Mouse (Mus musculus) liver, embryonic 13.5 days (tissue): ENCODE measurements at regions not wholly inside any gene's neighbourhood (a gene's known extent, or its start where the extent isn't known, plus 50 kb on each side); places are given as distances from the start of the nearest gene placed in this dataset.

ENCODE experiments used
- ATAC-seq: fragments of 200-750 bp; cut with Nextera tagmentation; 2 replicates; pipeline ENCODE4 v1.8.0; 2017; ENCODE audit warnings: low read depth, mild to moderate bottlenecking, moderate number of reproducible peaks, moderate library complexity
- DNase-seq: peaks from one replicate; pipeline ENCODE4 v3.0.0; 2022
- H3K27ac ChIP-seq: fragments of 300-500 bp; sonication (generic); 2 replicates; pipeline ENCODE4 v1.5.1; 2015; ENCODE audit warnings: moderate library complexity, mild to moderate bottlenecking, inconsistent platforms
- H3K27me3 ChIP-seq: fragments of 300-500 bp; sonication (generic); 2 replicates; pipeline ENCODE4 v1.6.1; 2015; ENCODE audit warnings: mild to moderate bottlenecking, inconsistent platforms
- H3K36me3 ChIP-seq: fragments of 300-500 bp; sonication (generic); 2 replicates; pipeline ENCODE4 v1.6.1; 2015; ENCODE audit warnings: mild to moderate bottlenecking, inconsistent platforms
- H3K4me1 ChIP-seq: fragments of 300-500 bp; sonication (generic); replicated peaks from 2 replicates; pipeline ENCODE4 v1.6.1; 2015; ENCODE audit warnings: inconsistent platforms
- H3K4me2 ChIP-seq: fragments of 300-500 bp; sonication (generic); 2 replicates; pipeline ENCODE4 v1.6.1; 2015; ENCODE audit warnings: inconsistent platforms, mild to moderate bottlenecking, moderate library complexity
- H3K4me3 ChIP-seq: fragments of 300-500 bp; sonication (generic); replicated peaks from 2 replicates; pipeline ENCODE4 v1.5.1; 2015; ENCODE audit warnings: mild to moderate bottlenecking, inconsistent platforms
- H3K9ac ChIP-seq: fragments of 300-500 bp; sonication (generic); 2 replicates; pipeline ENCODE4 v1.6.1; 2015; ENCODE audit warnings: mild to moderate bottlenecking, inconsistent platforms
- H3K9me3 ChIP-seq: fragments of 300-500 bp; sonication (generic); replicated peaks from 2 replicates; pipeline ENCODE4 v1.6.1; 2016; ENCODE audit warnings: inconsistent platforms
- WGBS: fragments of 180-500 bp; shearing (Covaris S2); methylation state at CpG from one replicate; pipeline ENCODE4 v1.1.7; 2015; ENCODE audit not compliant: insufficient replicate concordance; 5-methylcytosine and 5-hydroxymethylcytosine counted together

DNA sequence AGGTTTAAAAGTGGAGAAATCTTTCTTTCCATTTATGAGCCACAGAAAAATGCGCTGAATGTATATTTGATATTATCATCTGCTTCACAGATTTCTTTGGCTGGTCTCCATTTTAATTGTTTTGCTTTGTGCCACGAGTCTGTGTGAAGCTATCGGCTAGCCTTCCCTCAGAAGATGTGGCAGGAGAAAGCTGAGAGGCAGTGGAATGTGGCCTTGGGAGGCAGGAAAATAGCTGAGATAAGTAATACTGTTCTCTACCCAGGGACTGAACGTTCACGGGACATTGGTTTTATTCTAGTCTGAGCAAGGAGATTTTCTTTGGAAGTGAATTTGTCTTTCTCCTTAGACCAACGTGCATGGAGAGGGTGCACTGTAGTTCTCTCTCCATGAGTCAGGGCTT lies 112.3 kb downstream of the Qpct start:
- H3K27ac ChIP-seq = no peak overlapping the region
- H3K27me3 ChIP-seq = no peaks in the 10 kb centered on the region
- DNase-seq = no peak
- H3K4me2 ChIP-seq = no peak overlapping the region
- H3K9ac ChIP-seq = no peak overlapping the region
- no peaks in the 10 kb centered on the region for H3K36me3 ChIP-seq
- H3K4me1 ChIP-seq = no peaks in the 10 kb centered on the region
- H3K4me3 ChIP-seq = no peak overlapping the region
- ATAC-seq = no peak
- WGBS = 49% methylated on average over 6 of the region's 6 CpGs
- no peaks in the 10 kb centered on the region for H3K9me3 ChIP-seq

DNA sequence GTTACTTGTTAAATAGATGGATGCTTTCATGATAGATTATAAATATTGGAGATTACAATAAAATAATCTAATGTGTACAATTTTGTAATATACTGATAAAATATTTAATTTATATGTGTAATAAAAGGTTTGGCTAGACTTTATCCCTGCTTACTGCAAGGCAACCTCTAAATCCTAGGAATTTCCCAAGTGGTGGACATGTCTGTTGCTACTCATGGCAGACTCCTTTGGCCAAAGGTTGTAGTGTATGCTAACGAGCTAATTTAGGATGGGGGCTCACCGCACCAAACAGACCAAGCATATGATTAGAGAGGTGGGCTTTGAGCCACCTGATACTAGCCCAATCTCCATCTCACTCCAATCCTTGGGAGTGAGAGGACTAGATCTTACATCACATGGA lies 102.4 kb downstream of the Qpct start:
- H3K27me3 ChIP-seq = no peaks in the 10 kb centered on the region
- H3K4me2 ChIP-seq = no peak overlapping the region
- no peak overlapping the region for H3K9ac ChIP-seq
- 74% methylated on average over 2 of the region's 2 CpGs for WGBS
- no peaks in the 10 kb centered on the region for H3K4me1 ChIP-seq
- H3K9me3 ChIP-seq = no peaks in the 10 kb centered on the region
- H3K36me3 ChIP-seq = no peaks in the 10 kb centered on the region
- H3K27ac ChIP-seq = no peak overlapping the region
- no peak for ATAC-seq
- DNase-seq = no peak
- H3K4me3 ChIP-seq = no peak overlapping the region

DNA sequence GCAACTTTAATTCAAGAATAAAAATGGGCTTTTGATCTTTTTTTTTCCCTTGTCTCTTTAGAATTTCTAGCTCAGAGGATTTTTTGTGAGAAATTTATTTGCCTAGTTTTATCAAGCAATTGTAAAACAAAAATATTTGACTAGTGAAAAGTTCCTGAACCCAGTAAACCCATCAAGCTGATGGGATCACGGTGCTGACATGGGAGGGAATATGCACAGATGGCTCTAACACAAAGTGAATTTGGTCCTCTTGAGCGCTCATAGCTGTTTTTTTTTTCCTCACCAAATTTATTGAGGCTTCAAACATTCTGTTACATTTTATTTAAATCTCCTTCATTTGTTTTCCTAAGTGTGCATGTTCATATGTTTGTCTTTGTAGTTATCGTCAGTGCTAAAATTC lies 101.1 kb downstream of the Qpct start:
- Histone ChIP-seq H3K36me3 (no peaks in the 10 kb centered on the region), H3K4me2 (no peak overlapping the region), H3K4me1 (no peaks in the 10 kb centered on the region), H3K9ac (no peak overlapping the region), H3K27me3 (no peaks in the 10 kb centered on the region), H3K27ac (no peak overlapping the region), H3K9me3 (no peaks in the 10 kb centered on the region), H3K4me3 (no peak overlapping the region)
- WGBS = 68% methylated on average over 3 of the region's 3 CpGs
- DNase-seq = no peak
- ATAC-seq = no peak

DNA sequence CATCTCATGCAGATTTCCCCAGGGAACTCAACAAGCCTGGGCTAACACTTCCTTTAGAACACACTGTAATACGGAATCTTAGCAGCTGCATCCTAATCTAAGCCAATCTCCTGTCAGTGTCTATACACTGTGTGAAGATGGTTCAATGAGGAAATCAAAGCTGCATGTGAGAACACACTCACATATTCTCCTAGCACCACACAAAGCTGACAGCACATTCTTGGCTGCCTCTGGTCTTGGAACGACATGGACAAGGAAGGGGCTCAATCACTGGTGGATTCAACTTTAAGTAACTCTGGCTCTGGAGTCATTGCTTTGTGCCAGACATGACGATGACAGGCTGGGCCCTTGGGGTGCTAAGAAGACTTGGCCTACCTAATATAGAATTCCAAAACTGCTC lies 96.2 kb downstream of the Qpct start:
- DNase-seq (no peak), ATAC-seq (no peak)
- no peak overlapping the region for H3K27ac ChIP-seq
- 57% methylated on average over 3 of the region's 3 CpGs for WGBS
- no peak overlapping the region for H3K4me3 ChIP-seq
- no peak overlapping the region for H3K4me2 ChIP-seq
- H3K27me3 ChIP-seq = no peaks in the 10 kb centered on the region
- no peaks in the 10 kb centered on the region for H3K4me1 ChIP-seq
- no peaks in the 10 kb centered on the region for H3K36me3 ChIP-seq
- no peak overlapping the region for H3K9ac ChIP-seq
- no peaks in the 10 kb centered on the region for H3K9me3 ChIP-seq

DNA sequence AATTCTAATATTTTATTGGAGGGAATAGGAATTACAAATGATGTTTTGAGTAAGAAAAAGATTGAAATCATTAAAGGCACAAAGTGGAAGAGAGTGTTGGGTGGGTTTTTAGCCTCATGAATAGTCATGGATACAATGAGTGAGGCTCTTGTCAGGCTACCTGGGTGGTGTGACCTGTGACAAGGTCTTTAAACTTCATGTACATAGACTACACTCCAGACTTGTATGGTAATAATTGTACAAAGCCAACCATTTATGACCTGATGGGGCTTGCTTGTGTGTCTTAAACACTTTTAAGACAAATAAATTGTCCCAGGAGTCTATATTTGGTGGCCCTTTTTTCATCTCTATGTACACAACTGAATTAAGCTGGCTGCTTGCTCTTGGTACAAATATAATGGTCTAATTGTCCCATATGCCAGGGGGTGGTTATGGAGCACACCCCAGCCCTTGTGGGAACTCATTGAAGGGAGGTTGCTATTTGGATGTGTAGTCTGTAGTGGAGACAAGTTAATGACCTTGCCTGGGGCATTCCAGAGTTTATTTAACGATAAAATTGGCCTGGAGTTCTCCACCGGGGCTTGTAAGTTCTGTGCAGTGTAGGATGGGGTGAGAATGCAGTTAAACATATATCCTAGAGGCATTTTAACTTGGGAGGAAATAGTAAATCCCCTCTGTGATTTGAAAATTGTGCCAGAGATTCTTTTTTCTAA lies 93.4 kb downstream of the Qpct start:
- H3K9me3 ChIP-seq = no peaks in the 10 kb centered on the region
- DNase-seq = no peak
- H3K36me3 ChIP-seq = no peaks in the 10 kb centered on the region
- no peak overlapping the region for H3K4me3 ChIP-seq
- no peak for ATAC-seq
- H3K9ac ChIP-seq = no peak overlapping the region
- no peak overlapping the region for H3K27ac ChIP-seq
- H3K4me1 ChIP-seq = no peaks in the 10 kb centered on the region
- WGBS = 53% methylated on average over 2 of the region's 2 CpGs
- no peak overlapping the region for H3K4me2 ChIP-seq
- no peaks in the 10 kb centered on the region for H3K27me3 ChIP-seq

DNA sequence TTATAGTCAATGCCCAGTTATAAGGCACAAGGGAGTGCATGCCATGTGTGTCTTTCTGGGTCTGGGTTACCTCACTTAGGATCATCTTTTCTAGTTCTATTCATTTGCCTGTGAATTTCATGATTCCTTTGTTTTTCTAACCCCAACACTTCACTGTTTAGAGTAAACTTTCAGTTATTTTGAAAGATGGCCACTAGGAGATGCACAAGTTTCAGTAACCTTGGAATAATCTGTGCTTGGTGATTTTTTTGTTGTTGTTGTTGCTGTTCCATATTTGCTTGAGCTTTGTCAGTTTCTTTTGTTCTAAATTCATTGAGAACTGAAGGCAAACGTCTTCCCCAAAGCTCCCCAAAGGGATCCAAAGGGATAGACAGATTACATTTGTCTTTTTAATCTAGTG lies 91.3 kb downstream of the Qpct start:
- no peaks in the 10 kb centered on the region for H3K9me3 ChIP-seq
- 21% methylated on average over 1 of the region's 1 CpGs for WGBS
- no peak overlapping the region for H3K9ac ChIP-seq
- ATAC-seq (no peak), DNase-seq (no peak)
- H3K27ac ChIP-seq = no peak overlapping the region
- no peak overlapping the region for H3K4me2 ChIP-seq
- H3K36me3 ChIP-seq = no peaks in the 10 kb centered on the region
- no peaks in the 10 kb centered on the region for H3K27me3 ChIP-seq
- no peak overlapping the region for H3K4me3 ChIP-seq
- H3K4me1 ChIP-seq = no peaks in the 10 kb centered on the region
